Mouse (Mus musculus): ENCODE measurements around the gene Ssr4. TPM values are rescaled to one million over a fixed set of nuclear protein-coding genes. Genes with fewer than 3 reads are reported as not detected.

Gene Ssr4
- polyA plus RNA-seq, 1 experiment from 2014 or later, result 157 TPM

DNA sequence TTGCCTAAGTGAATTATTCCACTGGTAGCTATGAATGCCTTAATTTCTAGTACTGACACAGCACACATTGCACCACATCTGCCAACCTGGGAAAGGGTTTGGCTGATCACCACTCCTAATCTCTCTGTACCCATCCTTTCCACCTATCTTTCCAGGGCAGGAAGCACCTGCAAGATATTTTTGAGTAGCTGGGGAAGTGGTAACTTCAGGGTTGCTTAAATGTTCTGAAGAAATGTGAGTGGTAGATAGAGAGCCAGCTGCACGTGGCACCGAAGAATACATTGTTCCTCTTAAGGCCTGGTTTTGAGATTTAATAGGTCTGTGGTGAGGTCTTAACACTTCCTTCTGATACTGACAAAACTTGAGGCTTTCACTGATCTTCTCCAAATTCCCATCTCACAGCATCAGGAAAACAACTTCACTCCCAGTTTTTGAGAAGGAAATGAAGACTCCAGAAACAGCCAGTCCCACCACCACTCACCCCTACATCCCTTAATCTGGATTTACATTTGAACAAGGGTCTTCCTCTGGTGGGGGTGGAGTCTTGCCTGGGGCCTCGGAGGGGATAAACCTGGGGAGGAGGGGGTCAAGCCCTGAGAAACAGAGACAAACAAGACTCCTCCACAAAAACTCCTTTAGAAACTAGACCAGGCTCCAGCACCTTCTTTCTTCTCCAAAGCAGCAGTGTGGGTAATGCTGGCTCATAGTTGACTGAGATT is 29.9 kb downstream of the Ssr4 start:
- Histone ChIP-seq H3K9me3 (replicated peaks) (no peaks in the 10 kb centered on the region), H3K4me1 (replicated peaks) (no peaks in the 10 kb centered on the region; the same call in 1 of the 2 replicates), H3K4me2 (no peak overlapping the region), H3K9ac (no peak overlapping the region), H3K4me3 (replicated peaks) (no peak overlapping the region), H3K27ac (no peak overlapping the region), H3K27me3 (peaks cover 7% of the 10 kb centered on the region; the same call in 1 of the 2 replicates), H3K36me3 (no peaks in the 10 kb centered on the region)
- no peak for DNase-seq
- ATAC-seq (ENCODE audit: low read depth), result no peak
- WGBS (ENCODE audit: insufficient replicate concordance), result 6% methylated on average over 3 of the region's 3 CpGs

DNA sequence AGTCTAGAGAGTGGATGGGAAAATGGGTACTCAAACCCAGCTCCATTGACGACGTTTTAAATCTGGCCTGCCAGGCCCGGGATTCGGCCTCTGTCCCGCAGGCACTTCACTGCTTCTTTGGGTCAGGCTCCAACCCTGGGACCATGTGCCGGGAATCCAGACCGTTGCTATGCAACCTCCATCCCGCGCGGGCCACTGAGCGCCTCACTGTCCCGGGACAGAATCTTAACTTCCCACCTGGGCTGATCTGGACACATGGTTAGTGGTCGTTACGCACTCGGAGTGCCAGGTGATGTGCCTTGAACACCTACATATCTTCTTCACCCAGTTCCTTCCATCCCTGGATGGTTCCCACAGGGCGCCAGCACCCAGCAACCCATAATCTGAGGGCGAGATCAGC is 36.9 kb downstream of the Ssr4 start:
- peak overlapping the region; percentile 66 for H3K4me2 ChIP-seq
- H3K4me1 ChIP-seq (replicated peaks), result peaks cover 7% of the 10 kb centered on the region
- H3K9ac ChIP-seq, result no peak overlapping the region
- H3K9me3 ChIP-seq (replicated peaks), result no peaks in the 10 kb centered on the region
- no peak overlapping the region for H3K27ac ChIP-seq
- 23% methylated on average over 17 of the region's 17 CpGs for WGBS (ENCODE audit: insufficient replicate concordance)
- H3K27me3 ChIP-seq, result peaks cover 42% of the 10 kb centered on the region
- ATAC-seq (ENCODE audit: low read depth) (no peak), DNase-seq (no peak)
- H3K4me3 ChIP-seq (replicated peaks), result peak overlapping the region; percentile 51; the same call in 1 of the 2 replicates
- H3K36me3 ChIP-seq, result no peaks in the 10 kb centered on the region

DNA sequence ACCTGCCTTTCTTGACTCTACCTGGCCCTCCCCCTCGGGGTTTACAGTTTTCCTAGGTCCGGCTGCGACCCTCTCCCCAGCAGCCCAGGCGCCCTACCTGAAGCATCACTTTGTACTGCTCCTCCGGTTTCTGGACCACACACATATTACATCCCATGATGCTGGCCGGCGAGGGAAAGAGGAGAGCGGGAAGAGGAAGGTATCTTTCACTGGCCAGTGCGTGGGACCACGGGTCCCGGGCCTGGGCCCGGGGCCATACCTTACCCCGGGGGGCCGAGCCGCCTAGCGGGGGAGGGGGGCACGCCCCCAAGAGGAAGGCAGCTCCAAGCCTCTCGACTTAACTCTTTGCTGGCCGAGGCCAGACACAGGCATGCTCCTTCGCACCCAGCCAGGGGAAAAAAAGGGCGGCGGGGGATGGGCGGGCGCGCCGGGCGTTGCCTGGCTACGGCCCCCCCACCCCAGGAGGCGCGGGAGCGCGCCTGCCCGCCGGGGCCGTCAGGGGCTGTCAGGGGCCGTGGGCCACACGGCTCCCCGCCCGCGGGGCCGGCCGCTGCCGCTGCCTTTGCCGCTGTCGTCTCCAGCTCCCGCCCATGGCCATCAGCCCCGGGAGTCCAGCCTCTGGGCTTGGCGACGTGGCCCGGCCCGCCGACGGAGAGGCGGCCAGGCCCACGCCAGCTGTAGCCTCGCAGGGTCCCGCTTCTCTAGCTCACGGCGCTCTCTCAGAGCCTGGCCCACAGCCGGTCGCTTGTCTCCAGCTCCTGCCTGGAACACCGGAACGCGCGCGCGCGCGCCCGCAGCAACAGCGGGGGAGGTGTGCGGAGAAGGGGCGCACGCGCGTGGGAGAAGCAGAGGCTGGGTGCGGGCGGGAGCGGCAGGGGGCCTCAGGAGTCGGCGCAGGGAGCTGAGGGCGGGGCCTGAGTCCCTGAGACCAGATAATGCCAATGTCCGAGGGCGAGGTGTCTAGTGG is 37.6 kb downstream of the Ssr4 start, which contains the start of gene Pdzd4:
Gene Pdzd4 (minus strand): TSS at position 785 of the 967 bp plus-strand sequence.
- ATAC-seq (ENCODE audit: low read depth), result no peak
- H3K4me3 ChIP-seq (replicated peaks), result peak within 1 kb of the TSS; percentile 51

DNA sequence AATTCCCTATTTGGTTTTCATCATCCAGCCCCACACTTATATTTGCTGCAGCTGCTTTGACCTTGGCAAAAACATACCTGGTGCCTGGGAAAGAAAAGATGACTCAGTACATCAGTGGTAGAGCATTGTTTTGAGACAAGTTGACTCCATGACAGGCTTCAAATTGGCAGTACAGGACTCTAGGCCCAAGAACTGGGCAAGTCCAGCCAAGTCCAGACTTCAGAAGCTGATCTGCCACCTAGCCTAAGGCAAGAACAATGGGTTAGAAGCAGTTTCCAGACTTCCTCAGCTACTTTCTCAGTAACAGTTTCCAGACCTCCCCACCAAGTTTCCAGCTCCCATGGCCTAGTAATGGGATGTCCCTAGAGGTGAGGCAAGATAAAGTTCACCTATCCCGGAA is 48.9 kb downstream of the Ssr4 start:
- H3K27ac ChIP-seq, result no peak overlapping the region
- no peaks in the 10 kb centered on the region for H3K9me3 ChIP-seq (replicated peaks)
- no peak overlapping the region for H3K4me2 ChIP-seq
- H3K4me1 ChIP-seq (replicated peaks), result no peaks in the 10 kb centered on the region
- no peak overlapping the region for H3K4me3 ChIP-seq (replicated peaks)
- no peaks in the 10 kb centered on the region for H3K27me3 ChIP-seq
- DNase-seq, result no peak
- no peaks in the 10 kb centered on the region for H3K36me3 ChIP-seq
- no peak for ATAC-seq (ENCODE audit: low read depth)
- WGBS (ENCODE audit: insufficient replicate concordance), result 73% methylated on average over 1 of the region's 1 CpGs
- no peak overlapping the region for H3K9ac ChIP-seq

More for the DNA sequence above, 37.6 kb downstream of the Ssr4 start, which contains the start of gene Pdzd4:
- H3K27me3 ChIP-seq, result peaks cover 42% of the 10 kb centered on the region
- H3K9ac ChIP-seq, result 0 out of 2 replicates have a peak within 1 kb of the TSS, but pooled peaks have one; percentile 9
- peaks cover 7% of the 10 kb centered on the region for H3K4me1 ChIP-seq (replicated peaks)
- DNase-seq, result no peak
- H3K27ac ChIP-seq, result no peak within 1 kb of the TSS
- no peaks in the 10 kb centered on the region for H3K36me3 ChIP-seq
- no peaks in the 10 kb centered on the region for H3K9me3 ChIP-seq (replicated peaks)
- H3K4me2 ChIP-seq, result peak within 1 kb of the TSS; percentile 66
- 7% methylated on average over 45 of the region's 84 CpGs for whole genome bisulfite sequencing (ENCODE audit: insufficient replicate concordance)

DNA sequence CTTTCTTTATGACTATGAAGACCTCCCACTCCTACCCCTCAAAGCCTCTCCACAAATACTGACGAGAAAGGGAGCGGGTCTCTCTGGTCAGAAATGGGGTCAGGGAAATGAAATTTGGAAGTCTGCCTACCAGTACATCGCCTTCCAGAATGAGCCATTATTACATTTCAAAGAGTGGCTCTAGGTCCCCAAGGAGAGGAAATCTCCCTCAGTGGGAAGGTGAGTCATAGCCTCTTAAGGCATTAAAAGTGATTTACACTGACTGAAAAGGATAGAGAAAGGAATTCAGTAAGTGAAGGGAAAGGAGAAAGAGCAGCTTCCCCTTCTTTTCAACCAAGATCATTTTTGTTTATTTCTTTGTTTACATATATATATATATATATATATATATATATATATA is 49.9 kb downstream of the Ssr4 start:
- no peak overlapping the region for H3K9ac ChIP-seq
- no peak for DNase-seq
- H3K4me2 ChIP-seq, result no peak overlapping the region
- 73% methylated on average over 3 of the region's 3 CpGs for WGBS (ENCODE audit: insufficient replicate concordance)
- no peaks in the 10 kb centered on the region for H3K36me3 ChIP-seq
- no peak overlapping the region for H3K4me3 ChIP-seq (replicated peaks)
- H3K27ac ChIP-seq, result no peak overlapping the region
- H3K4me1 ChIP-seq (replicated peaks), result no peaks in the 10 kb centered on the region
- ATAC-seq (ENCODE audit: low read depth), result no peak
- no peaks in the 10 kb centered on the region for H3K27me3 ChIP-seq
- no peaks in the 10 kb centered on the region for H3K9me3 ChIP-seq (replicated peaks)

Other genes starting within 250 kb of the Ssr4 start
- 36.2 and 36.4 TPM in 2 replicates for gene Dusp9, start 147.6 kb upstream of the Ssr4 start, polyA plus RNA-seq (2015; fragmentation: Nextera tagmentation; extraction: Ambion mirVana)
- gene Pnck, start 126.9 kb upstream of the Ssr4 start, polyA plus RNA-seq (2015; fragmentation: Nextera tagmentation; extraction: Ambion mirVana), result 1.1 and 1.2 TPM in 2 replicates
- gene Slc6a8, start 113.9 kb upstream of the Ssr4 start, polyA plus RNA-seq (2015; fragmentation: Nextera tagmentation; extraction: Ambion mirVana), result 0.38 and 0.41 TPM in 2 replicates
- 171 and 180 TPM in 2 replicates for gene Bcap31, start 70.9 kb upstream of the Ssr4 start, polyA plus RNA-seq (2015; fragmentation: Nextera tagmentation; extraction: Ambion mirVana)
- 7.2 and 7.5 TPM in 2 replicates for gene Abcd1, start 70.4 kb upstream of the Ssr4 start, polyA plus RNA-seq (2015; fragmentation: Nextera tagmentation; extraction: Ambion mirVana)
- 0.12 and 0.16 TPM in 2 replicates for gene Plxnb3, start 29.9 kb upstream of the Ssr4 start, polyA plus RNA-seq (2015; fragmentation: Nextera tagmentation; extraction: Ambion mirVana)
- 0.71 and 0.83 TPM in 2 replicates for gene Srpk3, start 12.6 kb upstream of the Ssr4 start, polyA plus RNA-seq (2015; fragmentation: Nextera tagmentation; extraction: Ambion mirVana)
- gene Idh3g, start 131 bp upstream of the Ssr4 start, polyA plus RNA-seq (2015; fragmentation: Nextera tagmentation; extraction: Ambion mirVana), result 130 and 131 TPM in 2 replicates
- 0.06 and 0.07 TPM in 2 replicates for gene Pdzd4, start 37.9 kb downstream of the Ssr4 start, polyA plus RNA-seq (2015; fragmentation: Nextera tagmentation; extraction: Ambion mirVana)
- 0.06 and 0.10 TPM in 2 replicates for gene Avpr2, start 105.1 kb downstream of the Ssr4 start, polyA plus RNA-seq (2015; fragmentation: Nextera tagmentation; extraction: Ambion mirVana)
- gene L1cam, start 109.1 kb downstream of the Ssr4 start, polyA plus RNA-seq (2015; fragmentation: Nextera tagmentation; extraction: Ambion mirVana), result 0.16 and 0.19 TPM in 2 replicates
- gene Arhgap4, start 134.8 kb downstream of the Ssr4 start, polyA plus RNA-seq (2015; fragmentation: Nextera tagmentation; extraction: Ambion mirVana), result 4.7 and 4.8 TPM in 2 replicates
- gene Naa10, start 134.9 kb downstream of the Ssr4 start, polyA plus RNA-seq (2015; fragmentation: Nextera tagmentation; extraction: Ambion mirVana), result 129 and 131 TPM in 2 replicates
- gene Renbp, start 143.8 kb downstream of the Ssr4 start, polyA plus RNA-seq (2015; fragmentation: Nextera tagmentation; extraction: Ambion mirVana), result 17.5 TPM in 2 replicates
- 34.9 and 38.5 TPM in 2 replicates for gene Hcfc1, start 179.3 kb downstream of the Ssr4 start, polyA plus RNA-seq (2015; fragmentation: Nextera tagmentation; extraction: Ambion mirVana)
- gene Irak1, start 236.9 kb downstream of the Ssr4 start, polyA plus RNA-seq (2015; fragmentation: Nextera tagmentation; extraction: Ambion mirVana), result 25.0 and 27.7 TPM in 2 replicates

All from liver, embryonic 13.5 days (tissue).